Mouse (Mus musculus) MEL (cell line): Measurements from ENCODE around the gene Gpld1. TPM values are rescaled to one million over a fixed set of nuclear protein-coding genes. Genes with fewer than 3 reads are reported as not detected.

Experiments used
- DNase-seq: peaks from one replicate; pipeline ENCODE4 v3.0.0; 2011; ENCODE audit warnings: low read depth, low spot score
- H3K27ac ChIP-seq: 2 replicates; pipeline ENCODE4 v1.5.1; 2012; ENCODE audit warnings: low read depth, mild to moderate bottlenecking, control low read depth, low read length, moderate library complexity; ENCODE audit not compliant: control insufficient read depth
- H3K27me3 ChIP-seq, 2 experiments: fragments of 150-350 bp in 1 of 2; sonication (generic) in 1 of 2; 2 replicates each; pipeline ENCODE4 v1.6.1; 2012; ENCODE audit warnings: low read length in 2 of 2, mild to moderate bottlenecking in 2 of 2, improper control_type of control experiment in 1 of 2, moderate library complexity in 1 of 2; ENCODE audit not compliant: insufficient read depth in 2 of 2, control insufficient read depth in 1 of 2
- H3K36me3 ChIP-seq, 2 experiments: 2 replicates each; pipeline ENCODE4 v1.6.1; 2012 to 2014; ENCODE audit warnings: low read length in 2 of 2, improper control_type of control experiment in 1 of 2, inconsistent platforms in 1 of 2, mild to moderate bottlenecking in 1 of 2; ENCODE audit not compliant: insufficient read depth in 2 of 2, control insufficient read depth in 1 of 2
- H3K4me1 ChIP-seq, 2 experiments: fragments of 150-350 bp in 1 of 2; sonication (generic) in 1 of 2; 2 replicates each; pipeline ENCODE4 v1.6.1; 2012; ENCODE audit warnings: low read length in 2 of 2, improper control_type of control experiment in 1 of 2, mild to moderate bottlenecking in 1 of 2; ENCODE audit not compliant: insufficient read depth in 2 of 2, control insufficient read depth in 1 of 2
- H3K4me3 ChIP-seq, 2 experiments: fragments of 150-350 bp in 1 of 2; sonication (generic) in 1 of 2; 2 replicates each; pipeline ENCODE4 v1.5.1; 2012; ENCODE audit warnings: low read depth in 2 of 2, low read length in 2 of 2, mild to moderate bottlenecking in 2 of 2, moderate library complexity in 2 of 2, control low read depth in 1 of 2, improper control_type of control experiment in 1 of 2; ENCODE audit not compliant: control insufficient read depth in 1 of 2, insufficient read depth in 1 of 2
- H3K79me2 ChIP-seq: 2 replicates; pipeline ENCODE4 v1.6.1; 2012; ENCODE audit warnings: mild to moderate bottlenecking, low read length, moderate library complexity; ENCODE audit not compliant: control insufficient read depth, poor library complexity, insufficient read depth
- H3K9ac ChIP-seq: 2 replicates; pipeline ENCODE4 v1.6.1; 2012; ENCODE audit warnings: low read depth, mild to moderate bottlenecking, control low read depth, low read length, moderate library complexity; ENCODE audit not compliant: control insufficient read depth, poor library complexity, severe bottlenecking
- H3K9me3 ChIP-seq: fragments of 150-350 bp; sonication (generic); replicated peaks from 2 replicates; pipeline ENCODE4 v1.6.1; 2012; ENCODE audit warnings: mild to moderate bottlenecking, low read length, improper control_type of control experiment, moderate library complexity; ENCODE audit not compliant: insufficient read depth
- CHD1 ChIP-seq: IDR thresholded peaks from 2 replicates; pipeline ENCODE4 v1.6.1; 2012; ENCODE audit warnings: low read depth, mild to moderate bottlenecking, inconsistent platforms, low read length, improper control_type of control experiment
- CHD2 ChIP-seq: IDR thresholded peaks from 2 replicates; pipeline ENCODE4 v1.6.1; 2011; ENCODE audit warnings: low read length, improper control_type of control experiment
- CTCF ChIP-seq, 3 experiments: IDR thresholded peaks in 2 of 3; conservative IDR thresholded peaks in 1 of 3; 2 replicates each; pipeline ENCODE4 v1.5.1; 2011 to 2012; ENCODE audit warnings: low read length in 3 of 3, low read depth in 2 of 3, mild to moderate bottlenecking in 2 of 3, improper control_type of control experiment in 1 of 3, inconsistent platforms in 1 of 3, mixed read lengths in 1 of 3, moderate library complexity in 1 of 3; ENCODE audit not compliant: control insufficient read depth in 1 of 3, insufficient read depth in 1 of 3, poor library complexity in 1 of 3, severe bottlenecking in 1 of 3
- ELF1 ChIP-seq: IDR thresholded peaks from 2 replicates; pipeline ENCODE4 v1.6.1; 2014; ENCODE audit warnings: low read depth, mild to moderate bottlenecking, inconsistent platforms, low read length, improper control_type of control experiment, moderate library complexity
- EP300 ChIP-seq, 2 experiments: IDR thresholded peaks; 2 replicates each; pipeline ENCODE4 v1.6.1; 2011; ENCODE audit warnings: improper control_type of control experiment in 2 of 2, low read length in 2 of 2, low read depth in 1 of 2, mild to moderate bottlenecking in 1 of 2
- GATA1 ChIP-seq: IDR thresholded peaks from 2 replicates; pipeline ENCODE4 v1.6.1; 2011; ENCODE audit warnings: low read depth, low read length, improper control_type of control experiment
- JUND ChIP-seq: IDR thresholded peaks from 2 replicates; pipeline ENCODE4 v1.6.1; 2011; ENCODE audit warnings: low read depth, mild to moderate bottlenecking, improper control_type of control experiment, low read length
- KAT2A ChIP-seq: conservative IDR thresholded peaks from 2 replicates; pipeline ENCODE4 v1.6.1; 2012; ENCODE audit warnings: low read depth, low read length, improper control_type of control experiment, inconsistent platforms
- MAFK ChIP-seq: IDR thresholded peaks from 2 replicates; pipeline ENCODE4 v1.6.1; 2011; ENCODE audit warnings: low read depth, mild to moderate bottlenecking, low read length, improper control_type of control experiment, borderline replicate concordance
- MEF2A ChIP-seq: IDR thresholded peaks from 2 replicates; pipeline ENCODE4 v1.6.1; 2014; ENCODE audit warnings: low read depth, mild to moderate bottlenecking, inconsistent platforms, low read length, improper control_type of control experiment; ENCODE audit not compliant: poor library complexity, insufficient replicate concordance, severe bottlenecking; ENCODE audit errors: extremely low read depth
- MXI1 ChIP-seq: IDR thresholded peaks from 2 replicates; pipeline ENCODE4 v1.6.1; 2011; ENCODE audit warnings: mild to moderate bottlenecking, low read depth, low read length, improper control_type of control experiment
- POLR2A ChIP-seq, 2 experiments: IDR thresholded peaks; 2 replicates each; pipeline ENCODE4 v1.6.1; 2011 to 2012; ENCODE audit warnings: low read length in 2 of 2, mild to moderate bottlenecking in 2 of 2, control low read depth in 1 of 2, improper control_type of control experiment in 1 of 2, low read depth in 1 of 2, moderate library complexity in 1 of 2; ENCODE audit not compliant: control insufficient read depth in 1 of 2, insufficient read depth in 1 of 2, poor library complexity in 1 of 2
- POLR2AphosphoS2 ChIP-seq: IDR thresholded peaks from 2 replicates; pipeline ENCODE4 v1.6.1; 2011; ENCODE audit warnings: low read length, improper control_type of control experiment
- POLR2AphosphoS5 ChIP-seq: IDR thresholded peaks from 2 replicates; pipeline ENCODE4 v1.6.1; 2012; ENCODE audit warnings: low read depth, borderline replicate concordance, mild to moderate bottlenecking, inconsistent platforms, low read length, moderate library complexity, mixed read lengths
- RCOR1 ChIP-seq: IDR thresholded peaks from 2 replicates; pipeline ENCODE4 v1.6.1; 2012; ENCODE audit warnings: low read depth, mild to moderate bottlenecking, inconsistent platforms, low read length, improper control_type of control experiment
- SIN3A ChIP-seq: IDR thresholded peaks from 2 replicates; pipeline ENCODE4 v1.6.1; 2012; ENCODE audit warnings: low read length, improper control_type of control experiment, inconsistent platforms
- SMC3 ChIP-seq: IDR thresholded peaks from 2 replicates; pipeline ENCODE4 v1.6.1; 2011; ENCODE audit warnings: low read depth, low read length, improper control_type of control experiment
- TAL1 ChIP-seq: IDR thresholded peaks from 2 replicates; pipeline ENCODE4 v1.6.1; 2012; ENCODE audit warnings: mild to moderate bottlenecking, inconsistent platforms, low read length, moderate library complexity, mixed read lengths
- TCF12 ChIP-seq: IDR thresholded peaks from 2 replicates; pipeline ENCODE4 v1.6.1; 2014; ENCODE audit warnings: low read depth, mild to moderate bottlenecking, inconsistent platforms, low read length, improper control_type of control experiment, moderate library complexity
- UBTF ChIP-seq: IDR thresholded peaks from 2 replicates; pipeline ENCODE4 v1.6.1; 2012; ENCODE audit warnings: low read depth, mild to moderate bottlenecking, inconsistent platforms, low read length, improper control_type of control experiment, moderate library complexity, borderline replicate concordance; ENCODE audit not compliant: insufficient read depth
- USF1 ChIP-seq: IDR thresholded peaks from 2 replicates; pipeline ENCODE4 v1.6.1; 2014; ENCODE audit warnings: low read depth, mild to moderate bottlenecking, inconsistent platforms, low read length, improper control_type of control experiment, moderate library complexity
- ZC3H11A ChIP-seq: IDR thresholded peaks from 2 replicates; pipeline ENCODE4 v1.6.1; 2012; ENCODE audit warnings: low read depth, mild to moderate bottlenecking, inconsistent platforms, low read length, improper control_type of control experiment
- ZMIZ1 ChIP-seq: IDR thresholded peaks from 2 replicates; pipeline ENCODE4 v1.6.1; 2012; ENCODE audit warnings: low read depth, mild to moderate bottlenecking, inconsistent platforms, low read length, improper control_type of control experiment, moderate library complexity
- ZNF384 ChIP-seq: IDR thresholded peaks from 2 replicates; pipeline ENCODE4 v1.6.1; 2012; ENCODE audit warnings: low read depth, mild to moderate bottlenecking, inconsistent platforms, low read length, improper control_type of control experiment
- polyA plus RNA-seq, 2 experiments: library from polyadenylated mRNA; stranded (reverse) in 1 of 2; unstranded in 1 of 2; fragments of >175 nt in 1 of 2; fragments of >200 nt in 1 of 2; gene quantifications; 2 replicates each; pipeline versions ENCODE4 v1.2.1 to v1.2.4; 2012; ENCODE audit warnings: low replicate concordance in 2 of 2, low read depth in 1 of 2; ENCODE audit not compliant: insufficient read length in 2 of 2, insufficient read depth in 1 of 2, missing spikeins in 1 of 2
- total RNA-seq: library from RNA; depleted of rRNA; stranded (reverse); fragments of 300-350 nt; gene quantifications from 2 replicates; pipeline ENCODE4 v1.2.3, GENCODE M21; 2012

Gpld1 gene
- total and polyA plus RNA-seq, 3 experiments, result 0.03 to 0.92 TPM; not detected in 1

- Histone ChIP-seq H3K9me3 (no peaks in the 10 kb centered on the region), H3K4me3 (no peak overlapping the region), H3K27ac (no peak overlapping the region), H3K4me1 (no peaks in the 10 kb centered on the region; a peak in 1 of 4 replicates), H3K79me2 (no peaks in the 10 kb centered on the region), H3K9ac (no peak overlapping the region), H3K27me3 (peaks cover 4 to 7% of the 10 kb centered on the region in 2 experiments), H3K36me3 (peaks cover 0 to 3% of the 10 kb centered on the region in 2 experiments; a peak in 1 of 4 replicates)
- no peak for DNase-seq
- TF ChIP-seq MXI1, result no peak
- no peak for TF ChIP-seq RCOR1
- no peak for TF ChIP-seq TCF12
- TF ChIP-seq JUND, result no peak
- TF ChIP-seq ZC3H11A, result no peak
- no peak for TF ChIP-seq TAL1
- TF ChIP-seq UBTF, result no peak
- TF ChIP-seq CHD1, result no peak
- TF ChIP-seq POLR2A (IDR thresholded peaks at IDR 0.05; ENCODE audit: control insufficient read depth in 1 of 2, insufficient read depth in 1 of 2, low read depth in 1 of 2, low read length in 2 of 2, poor library complexity in 1 of 2), result no peak
- no peak for TF ChIP-seq CHD2
- TF ChIP-seq EP300 (IDR thresholded peaks at IDR 0.05; ENCODE audit: low read depth in 1 of 2, low read length in 2 of 2), result no peak
- TF ChIP-seq USF1, result no peak
These were observed 3.5 kb upstream of the Gpld1 start for GRCm38 (mm10) chr13:24939472-24939871.

GRCm38 (mm10) chr13:24943303-24943702, 351 bp downstream of the Gpld1 start:
- no peak for TF ChIP-seq JUND
- no peak for TF ChIP-seq RCOR1
- TF ChIP-seq TAL1, result no peak
- no peak for TF ChIP-seq ZNF384
- TF ChIP-seq MAFK, result no peak
- no peak for TF ChIP-seq GATA1
- TF ChIP-seq POLR2AphosphoS2, result no peak
- no peak for TF ChIP-seq EP300 (IDR thresholded peaks at IDR 0.05; ENCODE audit: low read depth in 1 of 2, low read length in 2 of 2)
- Histone ChIP-seq H3K4me1 (no peaks in the 10 kb centered on the region), H3K9me3 (no peaks in the 10 kb centered on the region), H3K4me3 (no peak overlapping the region), H3K27me3 (peaks cover 4 to 9% of the 10 kb centered on the region in 2 experiments), H3K27ac (no peak overlapping the region), H3K79me2 (no peaks in the 10 kb centered on the region), H3K36me3 (peaks cover 0 to 3% of the 10 kb centered on the region in 2 experiments; a peak in 1 of 4 replicates), H3K9ac (no peak overlapping the region)
- no peak for DNase-seq

GRCm38 (mm10) chr13:24945567-24945966, 2.6 kb downstream of the Gpld1 start:
- no peak overlapping the region for H3K27ac ChIP-seq
- no peak overlapping the region for H3K4me3 ChIP-seq
- H3K9me3 ChIP-seq, result no peaks in the 10 kb centered on the region
- peaks cover 4 to 9% of the 10 kb centered on the region in 2 experiments for H3K27me3 ChIP-seq
- no peaks in the 10 kb centered on the region for H3K4me1 ChIP-seq
- no peak for DNase-seq
- no peak overlapping the region for H3K9ac ChIP-seq
- TF ChIP-seq ZMIZ1, result no peak
- TF ChIP-seq SIN3A, result no peak
- no peak for TF ChIP-seq GATA1
- no peak for TF ChIP-seq POLR2AphosphoS2
- no peak for TF ChIP-seq POLR2AphosphoS5
- no peak for TF ChIP-seq SMC3
- no peak for TF ChIP-seq ELF1
- no peak for TF ChIP-seq CTCF (IDR thresholded peaks at IDR 0.05 in 2 of 3, conservative IDR thresholded peaks at IDR 0.05 in 1 of 3; ENCODE audit: control insufficient read depth in 1 of 3, insufficient read depth in 1 of 3, low read depth in 2 of 3, low read length in 3 of 3, poor library complexity in 1 of 3, severe bottlenecking in 1 of 3)
- no peak for TF ChIP-seq KAT2A
- no peak for TF ChIP-seq MEF2A
- H3K79me2 ChIP-seq, result no peaks in the 10 kb centered on the region
- H3K36me3 ChIP-seq, result no peaks in the 10 kb centered on the region
